Mouse (Mus musculus): ENCODE data around the gene Tomt. TPM values are rescaled to one million over a fixed set of nuclear protein-coding genes. Genes with fewer than 3 reads are reported as not detected.

Gene Tomt
- total and polyA plus RNA-seq, 3 experiments, result 0.07 to 1.3 (median 1.1) TPM

DNA sequence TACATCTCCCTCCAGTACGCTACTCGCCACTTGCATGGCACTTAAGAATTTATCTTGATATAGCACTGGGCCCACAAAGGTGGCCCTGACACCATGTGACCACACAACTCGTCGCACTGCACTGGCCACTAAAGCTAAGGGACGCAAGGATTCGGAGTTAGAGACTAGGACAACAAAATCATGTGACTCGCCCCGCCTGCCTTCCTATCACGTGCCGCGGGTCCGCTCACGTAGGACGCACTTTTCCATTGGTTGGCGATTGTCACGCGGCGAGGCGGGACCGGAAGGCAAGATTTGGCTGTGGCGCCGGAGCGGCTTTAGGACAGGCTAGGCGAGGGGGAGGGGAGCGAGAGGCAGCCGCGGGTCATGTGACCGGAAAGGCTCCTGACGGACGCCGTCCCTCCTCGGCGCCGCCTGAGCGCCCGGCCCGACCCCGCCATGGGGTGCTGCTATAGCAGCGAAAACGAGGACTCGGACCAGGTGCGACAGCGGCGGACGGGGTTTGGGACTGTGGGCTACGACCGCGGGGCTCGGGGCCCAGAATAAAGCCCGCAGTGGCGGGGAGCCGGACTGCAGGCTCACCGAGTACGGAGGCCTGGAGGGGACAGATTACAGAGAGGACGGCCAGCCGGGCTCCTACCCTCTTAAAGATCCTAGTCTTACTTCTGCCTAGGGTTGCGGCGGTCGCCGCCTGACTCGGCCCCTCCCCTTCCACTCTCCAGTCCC is 435 bp downstream of the Tomt start, which contains the start of gene Lamtor1 (continued):
- no peak for TF ChIP-seq MAFK (IDR thresholded peaks at IDR 0.05; ENCODE audit: insufficient replicate concordance, low read length)
- peak; percentile 80 for TF ChIP-seq MYC (IDR thresholded peaks at IDR 0.05; ENCODE audit: low read depth, low read length)
- TF ChIP-seq USF2 (conservative IDR thresholded peaks at IDR 0.05; ENCODE audit: low read depth, low read length), result peak; percentile 98
- no peak for TF ChIP-seq JUN (IDR thresholded peaks at IDR 0.05; ENCODE audit: insufficient read depth, low read depth, low read length)
- peak; percentile 80; the same call in 1 of the 2 replicates for TF ChIP-seq MXI1 (IDR thresholded peaks at IDR 0.05; ENCODE audit: low read depth, low read length)
- TF ChIP-seq CHD1 (IDR thresholded peaks at IDR 0.05; ENCODE audit: low read depth, low read length), result no peak
- peak; percentile 99 for TF ChIP-seq BHLHE40 (IDR thresholded peaks at IDR 0.05; ENCODE audit: low read depth, low read length)
- peak; percentile 88 for TF ChIP-seq POLR2A (IDR thresholded peaks at IDR 0.05; ENCODE audit: low read depth, low read length)
- peak; percentile 79; the same call in 1 of the 2 replicates for TF ChIP-seq KAT2A (IDR thresholded peaks at IDR 0.05; ENCODE audit: insufficient replicate concordance, low read length)
- TF ChIP-seq ETS1 (conservative IDR thresholded peaks at IDR 0.05; ENCODE audit: low read depth, low read length), result peak; percentile 76

DNA sequence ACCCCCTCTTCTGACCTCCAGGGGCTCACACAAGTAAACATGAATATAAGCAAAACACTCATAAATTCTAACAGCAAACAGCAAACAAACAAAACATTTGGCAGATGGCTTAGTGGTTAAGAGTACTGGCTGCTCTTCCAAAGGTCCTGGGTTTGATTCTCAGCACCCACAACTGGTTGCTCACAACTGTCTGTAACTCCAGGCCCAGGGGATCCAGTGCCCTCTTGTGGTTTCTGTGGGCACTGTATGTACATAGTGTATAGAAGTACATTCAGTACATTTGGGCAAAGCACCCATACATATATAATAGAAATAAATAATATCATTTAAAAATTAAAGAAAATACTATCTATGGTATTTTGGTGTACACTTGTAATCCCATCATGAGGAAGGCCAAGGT is 3.3 kb downstream of the Tomt start:
- no peak overlapping the region for H3K4me3 ChIP-seq (replicated peaks in 1 of 3; ENCODE audit: low read depth in 2 of 3, low read length in 2 of 3, poor library complexity in 1 of 3)
- H3K27ac ChIP-seq (ENCODE audit: insufficient read depth, low read depth), result no peak overlapping the region
- dilution Hi-C loops (cut with MboI; ENCODE audit: extremely low pct_ligation_motif_present, extremely low pct_unique_long_range_greater_than_20kb, low sequenced_read_pairs) (no loop called here), in situ Hi-C loops (cut with MboI; ENCODE audit: low pct_ligation_motif_present, low pct_unique_long_range_greater_than_20kb, low sequenced_read_pairs) (no loop called here)
- no peaks in the 10 kb centered on the region for H3K27me3 ChIP-seq (replicated peaks)
- peaks cover 9 to 43% of the 10 kb centered on the region in 2 experiments for H3K4me1 ChIP-seq (ENCODE audit: control insufficient read depth in 1 of 2, insufficient read depth in 2 of 2)
- no peak overlapping the region for H3K4me2 ChIP-seq (ENCODE audit: insufficient read depth, low read depth, poor library complexity, severe bottlenecking)
- no peak for DNase-seq (ENCODE audit: extremely low read depth)
- peaks cover 6% of the 10 kb centered on the region for H3K9me3 ChIP-seq (replicated peaks; ENCODE audit: low read length)
- H3K9ac ChIP-seq (ENCODE audit: insufficient read depth, low read depth), result no peak overlapping the region
- peaks cover 18% of the 10 kb centered on the region for H3K79me2 ChIP-seq (replicated peaks; ENCODE audit: control insufficient read depth, extremely low read depth, insufficient read depth, poor library complexity, severe bottlenecking)
- 0 out of 4 replicates have a peak, but pooled peaks of 1 of the 2 experiments have one; percentile 16 for TF ChIP-seq CTCF (conservative IDR thresholded peaks at IDR 0.05 in 1 of 2, IDR thresholded peaks at IDR 0.05 in 1 of 2; ENCODE audit: low read depth in 2 of 2, low read length in 2 of 2)
- no peak for TF ChIP-seq JUN (IDR thresholded peaks at IDR 0.05; ENCODE audit: insufficient read depth, low read depth, low read length)
- no peak for TF ChIP-seq SIN3A (IDR thresholded peaks at IDR 0.05; ENCODE audit: low read length)
- TF ChIP-seq CHD1 (IDR thresholded peaks at IDR 0.05; ENCODE audit: low read depth, low read length), result no peak
- TF ChIP-seq USF1 (IDR thresholded peaks at IDR 0.05; ENCODE audit: low read depth, low read length), result no peak
- no peak for TF ChIP-seq MYC (IDR thresholded peaks at IDR 0.05; ENCODE audit: low read depth, low read length)
- peaks cover 6 to 43% of the 10 kb centered on the region in 2 experiments for H3K36me3 ChIP-seq (replicated peaks in 1 of 2; ENCODE audit: control insufficient read depth in 1 of 2, insufficient read depth in 1 of 2, low read length in 1 of 2)

DNA sequence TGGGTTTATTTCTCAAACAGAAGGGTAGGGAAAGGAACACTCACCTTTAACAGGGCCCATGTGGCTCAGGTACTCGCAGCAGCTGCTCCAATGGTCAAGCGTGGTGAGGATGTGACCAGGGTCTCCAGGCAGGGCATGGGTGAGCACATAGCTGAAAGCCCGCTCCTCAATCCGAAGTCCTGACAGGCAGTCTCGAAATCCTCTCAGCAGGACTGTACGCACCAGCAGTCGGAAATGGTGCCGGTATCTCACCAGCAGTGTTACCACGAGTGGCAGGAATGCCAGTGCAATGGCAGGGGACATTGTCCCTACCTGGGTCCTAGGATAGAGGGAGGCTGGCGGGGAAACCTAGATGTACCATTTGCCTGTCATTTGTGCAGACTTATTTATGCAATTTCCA is 4.2 kb downstream of the Tomt start:
- H3K27ac ChIP-seq (ENCODE audit: insufficient read depth, low read depth), result no peak overlapping the region

More for the DNA sequence above, 4.2 kb downstream of the Tomt start:
- H3K9ac ChIP-seq (ENCODE audit: insufficient read depth, low read depth), result no peak overlapping the region
- H3K4me3 ChIP-seq (replicated peaks in 1 of 3; ENCODE audit: low read depth in 2 of 3, low read length in 2 of 3, poor library complexity in 1 of 3), result no peak overlapping the region
- TF ChIP-seq CHD2 (IDR thresholded peaks at IDR 0.05; ENCODE audit: low read length) (no peak), ZC3H11A (IDR thresholded peaks at IDR 0.05; ENCODE audit: low read depth, low read length) (no peak), MAX (IDR thresholded peaks at IDR 0.05; ENCODE audit: low read length) (no peak), MAZ (IDR thresholded peaks at IDR 0.05; ENCODE audit: low read depth, low read length) (no peak), PAX5 (IDR thresholded peaks at IDR 0.05; ENCODE audit: low read length) (no peak), ZNF384 (IDR thresholded peaks at IDR 0.05; ENCODE audit: low read depth, low read length) (no peak), HCFC1 (IDR thresholded peaks at IDR 0.05; ENCODE audit: low read depth, low read length) (no peak), POLR2A (IDR thresholded peaks at IDR 0.05; ENCODE audit: low read depth, low read length) (no peak), USF1 (IDR thresholded peaks at IDR 0.05; ENCODE audit: low read depth, low read length) (no peak), MXI1 (IDR thresholded peaks at IDR 0.05; ENCODE audit: low read depth, low read length) (no peak), SMC3 (IDR thresholded peaks at IDR 0.05; ENCODE audit: low read depth, low read length) (no peak), E2F4 (IDR thresholded peaks at IDR 0.05; ENCODE audit: insufficient replicate concordance, low read depth, low read length) (no peak), RCOR1 (conservative IDR thresholded peaks at IDR 0.05; ENCODE audit: low read depth, low read length) (no peak)
- H3K4me2 ChIP-seq (ENCODE audit: insufficient read depth, low read depth, poor library complexity, severe bottlenecking), result no peak overlapping the region
- peaks cover 6 to 45% of the 10 kb centered on the region in 2 experiments for H3K36me3 ChIP-seq (replicated peaks in 1 of 2; ENCODE audit: control insufficient read depth in 1 of 2, insufficient read depth in 1 of 2, low read length in 1 of 2)
- in situ Hi-C loops (cut with MboI; ENCODE audit: low pct_ligation_motif_present, low pct_unique_long_range_greater_than_20kb, low sequenced_read_pairs), result no loop called here
- dilution Hi-C loops (cut with MboI; ENCODE audit: extremely low pct_ligation_motif_present, extremely low pct_unique_long_range_greater_than_20kb, low sequenced_read_pairs), result no loop called here
- DNase-seq (ENCODE audit: extremely low read depth), result no peak
- peaks cover 11 to 42% of the 10 kb centered on the region in 2 experiments for H3K4me1 ChIP-seq (ENCODE audit: control insufficient read depth in 1 of 2, insufficient read depth in 2 of 2)
- H3K27me3 ChIP-seq (replicated peaks), result no peaks in the 10 kb centered on the region
- peaks cover 6% of the 10 kb centered on the region for H3K9me3 ChIP-seq (replicated peaks; ENCODE audit: low read length)
- H3K79me2 ChIP-seq (replicated peaks; ENCODE audit: control insufficient read depth, extremely low read depth, insufficient read depth, poor library complexity, severe bottlenecking), result peaks cover 9% of the 10 kb centered on the region

Measured in CH12.LX (cell line).